8 mouse cellular contexts compared by ENCODE assay signal in the genomic region with DNA sequence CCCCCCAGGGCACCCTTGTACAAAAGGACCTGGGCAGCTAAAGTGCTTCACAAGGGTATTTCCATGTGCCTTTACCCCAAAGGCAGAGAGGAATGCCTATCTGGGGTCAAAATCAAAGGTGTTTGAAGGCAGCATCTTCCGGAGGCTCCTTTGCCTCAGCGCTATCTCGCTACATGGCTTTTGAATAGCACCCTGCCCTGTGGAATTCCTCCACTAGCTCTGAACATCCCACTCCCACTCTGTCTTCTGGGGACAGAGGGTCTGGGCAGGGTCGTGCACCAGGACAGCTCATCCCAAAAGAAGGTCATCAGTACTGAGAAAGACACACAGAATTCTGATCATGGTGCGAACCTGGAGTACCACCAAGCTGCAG. TPM values are rescaled to one million over a fixed set of nuclear protein-coding genes. Genes with fewer than 3 reads are reported as not detected.
DNase-seq lines count a peak whose midpoint lies in the region; ATAC-seq and TF ChIP-seq lines count a peak whose summit lies in the region.

No protein-coding gene starts in this region.

- peaks cover 14% of the 10 kb centered on the region; the same call in 1 of the 2 replicates for H3K36me3 ChIP-seq in lung, embryonic 14.5 days (ENCODE audit: insufficient read depth)
- peaks cover 4% of the 10 kb centered on the region; the same call in 1 of the 2 replicates for H3K36me3 ChIP-seq in forebrain, embryonic 15.5 days
- H3K36me3 ChIP-seq in limb, embryonic 14.5 days (ENCODE audit: control insufficient read depth, insufficient read depth, low read length) = no peaks in the 10 kb centered on the region; the same call in 1 of the 2 replicates
- peaks cover 8% of the 10 kb centered on the region for H3K36me3 ChIP-seq in neural tube, embryonic 13.5 days

- 35% methylated on average over 5 of the region's 5 CpGs for WGBS in lung, embryonic 14.5 days
- 36% methylated on average over 5 of the region's 5 CpGs for WGBS in forebrain, embryonic 15.5 days
- 44% methylated on average over 5 of the region's 5 CpGs for WGBS in limb, embryonic 14.5 days
- 36% methylated on average over 5 of the region's 5 CpGs for WGBS in neural tube, embryonic 13.5 days

- peaks cover 13% of the 10 kb centered on the region for H3K4me1 ChIP-seq in lung, embryonic 14.5 days (ENCODE audit: insufficient read depth)
- peaks cover 58% of the 10 kb centered on the region for H3K4me1 ChIP-seq in forebrain, embryonic 15.5 days
- peaks cover 21% of the 10 kb centered on the region for H3K4me1 ChIP-seq in limb, embryonic 14.5 days (ENCODE audit: control insufficient read depth, insufficient read depth, low read length)
- H3K4me1 ChIP-seq in neural tube, embryonic 13.5 days (replicated peaks) = peaks cover 61% of the 10 kb centered on the region

- H3K4me2 ChIP-seq in lung, embryonic 14.5 days = peak overlapping the region; percentile 49
- peak overlapping the region; percentile 19; the same call in 1 of the 2 replicates for H3K4me2 ChIP-seq in forebrain, embryonic 15.5 days (replicated peaks)
- H3K4me2 ChIP-seq in limb, embryonic 14.5 days (replicated peaks; ENCODE audit: low read depth, low read length, severe bottlenecking) = peak overlapping the region; percentile 42; the same call in 1 of the 2 replicates
- H3K4me2 ChIP-seq in neural tube, embryonic 13.5 days = peak overlapping the region; percentile 43

- no peak for TF ChIP-seq POLR2A in limb, embryonic 14.5 days (IDR thresholded peaks at IDR 0.05; ENCODE audit: borderline replicate concordance, extremely low read depth, insufficient read depth, insufficient read length)

- H3K9me3 ChIP-seq in lung, embryonic 14.5 days (ENCODE audit: low read depth, low read length) = no peaks in the 10 kb centered on the region
- no peaks in the 10 kb centered on the region for H3K9me3 ChIP-seq in forebrain, embryonic 15.5 days
- no peaks in the 10 kb centered on the region for H3K9me3 ChIP-seq in limb, embryonic 14.5 days (ENCODE audit: control insufficient read depth, low read length)
- no peaks in the 10 kb centered on the region for H3K9me3 ChIP-seq in neural tube, embryonic 13.5 days

- H3K27ac ChIP-seq in lung, embryonic 14.5 days (ENCODE audit: low read depth) = no peak overlapping the region
- H3K27ac ChIP-seq in forebrain, embryonic 15.5 days (replicated peaks) = peak overlapping the region; percentile 67
- no peak overlapping the region for H3K27ac ChIP-seq in limb, embryonic 14.5 days (replicated peaks; ENCODE audit: low read depth, low read length)
- H3K27ac ChIP-seq in neural tube, embryonic 13.5 days (replicated peaks) = peak overlapping the region; percentile 85

- DNase-seq in lung, embryonic 14.5 days = no peak
- no peak for DNase-seq in lung, postnatal 25 days (ENCODE audit: low spot score)
- DNase-seq in limb, embryonic 14.5 days (ENCODE audit: low spot score) = no peak
- DNase-seq in frontal cortex, postnatal 14 days (ENCODE audit: low spot score in 2 of 2) = no peak
- DNase-seq in adrenal gland, postnatal 10 days = no peak
- no peak for DNase-seq in spleen, postnatal 14 days (ENCODE audit: low spot score in 2 of 2)

- peaks cover 6% of the 10 kb centered on the region for H3K27me3 ChIP-seq in lung, embryonic 14.5 days (ENCODE audit: insufficient read depth, low read length)
- H3K27me3 ChIP-seq in forebrain, embryonic 15.5 days = no peaks in the 10 kb centered on the region
- H3K27me3 ChIP-seq in limb, embryonic 14.5 days (ENCODE audit: control insufficient read depth, insufficient read depth, low read length) = no peaks in the 10 kb centered on the region
- no peaks in the 10 kb centered on the region for H3K27me3 ChIP-seq in neural tube, embryonic 13.5 days

- 0 out of 2 replicates have a peak overlapping the region, but pooled peaks have one; percentile 19 for H3K4me3 ChIP-seq in lung, embryonic 14.5 days (ENCODE audit: low read depth, low read length)
- no peak overlapping the region for H3K4me3 ChIP-seq in forebrain, embryonic 15.5 days
- H3K4me3 ChIP-seq in limb, embryonic 14.5 days (replicated peaks; ENCODE audit: low read length) = no peak overlapping the region; the same call in 1 of the 2 replicates
- no peak overlapping the region for H3K4me3 ChIP-seq in neural tube, embryonic 13.5 days

- no peak for ATAC-seq in lung, embryonic 14.5 days (ENCODE audit: insufficient read depth)
- ATAC-seq in forebrain, embryonic 15.5 days (replicated peaks) = no peak
- no peak for ATAC-seq in limb, embryonic 14.5 days (ENCODE audit: low FRiP score, low read depth)
- no peak for ATAC-seq in neural tube, embryonic 13.5 days (ENCODE audit: low read depth)

- no peak for TF ChIP-seq CTCF in lung, embryonic 14.5 days (IDR thresholded peaks at IDR 0.05; ENCODE audit: low read depth)

- H3K9ac ChIP-seq in lung, embryonic 14.5 days = peak overlapping the region; percentile 34; the same call in 1 of the 2 replicates
- H3K9ac ChIP-seq in forebrain, embryonic 15.5 days (replicated peaks) = peak overlapping the region; percentile 36
- H3K9ac ChIP-seq in limb, embryonic 14.5 days (ENCODE audit: low read depth, low read length, severe bottlenecking) = no peak overlapping the region
- peak overlapping the region; percentile 56 for H3K9ac ChIP-seq in neural tube, embryonic 13.5 days

RNA-seq across cellular contexts. Expression of gene Ccdc124, which starts 4.5 kb away (rescaled TPM):
- 121 and 125 TPM in 2 replicates for polyA plus RNA-seq in lung, embryonic 14.5 days (2014; fragmentation: Nextera tagmentation; extraction: Ambion mirVana)
- polyA plus RNA-seq in forebrain, embryonic 15.5 days (2015; fragmentation: Nextera tagmentation; extraction: Ambion mirVana) = 160 and 166 TPM in 2 replicates
- polyA plus RNA-seq in limb, embryonic 14.5 days (2012; rRNA removed) = 49.2 and 58.9 TPM in 2 replicates
- 96.2 and 97.2 TPM in 2 replicates for polyA plus RNA-seq in limb, embryonic 14.5 days (2014; fragmentation: Nextera tagmentation; extraction: Ambion mirVana)
- polyA plus RNA-seq in neural tube, embryonic 13.5 days (2015; fragmentation: Nextera tagmentation; extraction: Ambion mirVana) = 148 and 156 TPM in 2 replicates
- total RNA-seq in adrenal gland, postnatal 10 days (2021) = 10 to 100 TPM; 42.0 to 42.6 TPM

RNA-seq across cellular contexts. Expression of gene Kcnn1, which starts 6.1 kb away (rescaled TPM):
- polyA plus RNA-seq in lung, embryonic 14.5 days (2014; fragmentation: Nextera tagmentation; extraction: Ambion mirVana) = 0.54 and 0.72 TPM in 2 replicates
- 12.4 and 14.3 TPM in 2 replicates for polyA plus RNA-seq in forebrain, embryonic 15.5 days (2015; fragmentation: Nextera tagmentation; extraction: Ambion mirVana)
- polyA plus RNA-seq in limb, embryonic 14.5 days (2012; rRNA removed) = 9.1 and 11.2 TPM in 2 replicates
- polyA plus RNA-seq in limb, embryonic 14.5 days (2014; fragmentation: Nextera tagmentation; extraction: Ambion mirVana) = 2.5 and 3.0 TPM in 2 replicates
- 17.5 and 17.9 TPM in 2 replicates for polyA plus RNA-seq in neural tube, embryonic 13.5 days (2015; fragmentation: Nextera tagmentation; extraction: Ambion mirVana)
- total RNA-seq in adrenal gland, postnatal 10 days (2021) = 1 to 10 TPM; 3.0 to 3.1 TPM

RNA-seq across cellular contexts. Expression of gene Slc5a5, which starts 23.4 kb away (rescaled TPM):
- 0.12 and 0.16 TPM in 2 replicates for polyA plus RNA-seq in lung, embryonic 14.5 days (2014; fragmentation: Nextera tagmentation; extraction: Ambion mirVana)
- 1.4 and 1.6 TPM in 2 replicates for polyA plus RNA-seq in forebrain, embryonic 15.5 days (2015; fragmentation: Nextera tagmentation; extraction: Ambion mirVana)
- 1.4 and 1.9 TPM in 2 replicates for polyA plus RNA-seq in limb, embryonic 14.5 days (2012; rRNA removed)
- polyA plus RNA-seq in limb, embryonic 14.5 days (2014; fragmentation: Nextera tagmentation; extraction: Ambion mirVana) = 0.19 and 0.83 TPM in 2 replicates
- 1.6 TPM in 2 replicates for polyA plus RNA-seq in neural tube, embryonic 13.5 days (2015; fragmentation: Nextera tagmentation; extraction: Ambion mirVana)
- total RNA-seq in adrenal gland, postnatal 10 days (2021) = under 1 TPM; 0.27 to 0.42 TPM

RNA-seq across cellular contexts. Expression of gene Rpl18a, which starts 28.0 kb away (rescaled TPM):
- polyA plus RNA-seq in lung, embryonic 14.5 days (2014; fragmentation: Nextera tagmentation; extraction: Ambion mirVana) = 5,317 and 5,483 TPM in 2 replicates
- polyA plus RNA-seq in forebrain, embryonic 15.5 days (2015; fragmentation: Nextera tagmentation; extraction: Ambion mirVana) = 2,771 and 2,787 TPM in 2 replicates
- polyA plus RNA-seq in limb, embryonic 14.5 days (2012; rRNA removed) = 5,343 and 6,042 TPM in 2 replicates
- polyA plus RNA-seq in limb, embryonic 14.5 days (2014; fragmentation: Nextera tagmentation; extraction: Ambion mirVana) = 5,732 and 5,809 TPM in 2 replicates
- polyA plus RNA-seq in neural tube, embryonic 13.5 days (2015; fragmentation: Nextera tagmentation; extraction: Ambion mirVana) = 2,220 and 2,572 TPM in 2 replicates
- total RNA-seq in adrenal gland, postnatal 10 days (2021) = 1,000 to 10,000 TPM; 1,717 to 1,755 TPM

RNA-seq across cellular contexts. Expression of gene Arrdc2, which starts 29.7 kb away (rescaled TPM):
- 4.3 and 4.4 TPM in 2 replicates for polyA plus RNA-seq in lung, embryonic 14.5 days (2014; fragmentation: Nextera tagmentation; extraction: Ambion mirVana)
- 9.0 and 9.6 TPM in 2 replicates for polyA plus RNA-seq in forebrain, embryonic 15.5 days (2015; fragmentation: Nextera tagmentation; extraction: Ambion mirVana)
- 21.5 and 36.9 TPM in 2 replicates for polyA plus RNA-seq in limb, embryonic 14.5 days (2012; rRNA removed)
- polyA plus RNA-seq in limb, embryonic 14.5 days (2014; fragmentation: Nextera tagmentation; extraction: Ambion mirVana) = 6.1 and 8.6 TPM in 2 replicates
- 7.8 TPM in 2 replicates for polyA plus RNA-seq in neural tube, embryonic 13.5 days (2015; fragmentation: Nextera tagmentation; extraction: Ambion mirVana)
- 10 to 100 TPM; 11.2 to 13.8 TPM for total RNA-seq in adrenal gland, postnatal 10 days (2021)

Comparison
In these comparisons a context has a peak if more than half of its experiments do, and no peak if none do; other contexts are left out.
1. H3K27ac ChIP-seq: peak in forebrain, embryonic 15.5 days (single experiment) and neural tube, embryonic 13.5 days (single experiment); none in lung, embryonic 14.5 days (single experiment) and limb, embryonic 14.5 days (single experiment).
2. Peak in every context shown above with its lines, with median percentiles within 50 percentile points of each other: H3K4me2 ChIP-seq.